Mouse (Mus musculus) lung, postnatal 0 days (tissue): ENCODE data around the gene Slc26a10.

Experiments used
- CTCF ChIP-seq: IDR thresholded peaks from 2 replicates; pipeline ENCODE4 v1.5.1; 2016; ENCODE audit warnings: antibody characterized with exemption, mild to moderate bottlenecking
- EP300 ChIP-seq: IDR thresholded peaks from 2 replicates; pipeline ENCODE4 v1.6.1; 2016; ENCODE audit warnings: antibody characterized with exemption, mild to moderate bottlenecking, control low read depth

DNA sequence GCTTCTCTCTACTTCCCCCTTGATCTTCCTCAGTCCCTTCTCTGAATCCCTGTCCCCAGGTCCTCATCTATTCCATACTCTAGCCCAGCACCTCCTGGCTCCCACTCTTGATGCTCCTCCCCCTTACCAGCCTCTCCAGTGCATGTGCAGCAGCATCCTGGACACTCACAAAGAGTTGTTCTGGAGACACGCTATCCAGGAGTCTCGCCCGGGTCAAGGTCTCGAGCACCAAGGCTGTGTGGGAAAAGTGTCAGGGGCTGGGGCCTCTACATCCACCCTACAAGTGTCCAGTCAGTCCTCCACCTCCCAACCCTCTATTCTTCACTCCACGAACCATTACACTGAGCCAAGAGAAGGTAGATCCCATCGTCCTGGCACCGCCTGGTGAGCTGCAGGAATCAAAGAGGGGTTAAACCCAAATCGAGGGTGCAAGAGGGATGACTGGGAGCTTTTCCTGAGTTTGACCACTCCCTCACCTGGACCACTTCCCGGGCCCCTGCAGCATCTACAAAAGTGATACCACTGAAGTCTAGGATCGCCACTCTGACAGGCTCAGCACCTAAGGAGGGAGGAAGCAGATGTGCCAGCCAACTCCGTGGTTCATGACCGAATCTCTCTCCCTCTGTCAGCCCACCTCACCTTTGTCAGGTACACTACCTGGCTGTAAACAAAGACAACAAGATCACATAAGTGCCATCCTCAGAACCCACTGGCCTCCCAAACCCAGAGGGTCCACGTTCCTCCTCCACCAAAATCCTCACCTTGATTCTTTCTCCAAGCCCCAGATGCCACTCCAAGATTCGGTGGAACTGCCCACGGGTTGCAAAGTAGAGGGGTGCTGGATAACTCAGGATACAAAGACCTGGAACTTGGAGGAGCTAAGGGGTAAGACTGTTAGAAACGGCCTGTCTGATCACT is 7.0 kb downstream of the Slc26a10 start:
- TF ChIP-seq CTCF, result no peak
- no peak for TF ChIP-seq EP300
